Mouse (Mus musculus) mouse embryonic stem cell (cell line): Measurements from ENCODE around the gene Lhx4.

ENCODE experiments used
- in situ Hi-C, 2 experiments: fragments of 300-500 bp; cut with MboI; formaldehyde crosslinking; loops; 1 replicate in 1 of 2; 3 replicates in 1 of 2; pipeline ENCODE4 v1.14.3; 2019 to 2020; ENCODE audit warnings: low sequenced_read_pairs in 2 of 2, low pct_unique_long_range_greater_than_20kb in 1 of 2, mixed read lengths in 1 of 2; ENCODE audit not compliant: unreplicated experiment in 1 of 2

The Lhx4 gene

GRCm38 (mm10) chr1:155751484-155752255 lies at the start of gene Lhx4:
Lhx4 (minus strand) TSS chr1:155751684.
- in situ Hi-C loops = no loop called here

GRCm38 (mm10) chr1:155798000-155798399 lies 46.5 kb upstream of the Lhx4 start:
- in situ Hi-C loops = no loop called here

- in situ Hi-C loops = no loop called here
These were observed 45.9 kb upstream of the Lhx4 start for GRCm38 (mm10) chr1:155797425-155797824.

- in situ Hi-C loops = no loop called here
These were observed 45.4 kb upstream of the Lhx4 start for GRCm38 (mm10) chr1:155796757-155797405.

- in situ Hi-C loops = no loop called here
These were observed 44.3 kb upstream of the Lhx4 start for GRCm38 (mm10) chr1:155795791-155796233.

GRCm38 (mm10) chr1:155794855-155795254 lies 43.4 kb upstream of the Lhx4 start:
- in situ Hi-C loops = no loop called here

- in situ Hi-C loops = no loop called here
These were observed 40.4 kb upstream of the Lhx4 start for GRCm38 (mm10) chr1:155791919-155792318.

GRCm38 (mm10) chr1:155790111-155790974 lies 38.9 kb upstream of the Lhx4 start:
- in situ Hi-C loops = no loop called here

- in situ Hi-C loops = no loop called here
These were observed 34.4 kb upstream of the Lhx4 start for GRCm38 (mm10) chr1:155785886-155786285.

GRCm38 (mm10) chr1:155784343-155785205 lies 33.1 kb upstream of the Lhx4 start:
- in situ Hi-C loops = no loop called here

GRCm38 (mm10) chr1:155782382-155782781 lies 30.9 kb upstream of the Lhx4 start:
- in situ Hi-C loops = no loop called here

GRCm38 (mm10) chr1:155777641-155778625 lies 26.4 kb upstream of the Lhx4 start:
- in situ Hi-C loops = no loop called here

GRCm38 (mm10) chr1:155759167-155759566 lies 7.7 kb upstream of the Lhx4 start:
- in situ Hi-C loops = no loop called here

- in situ Hi-C loops = no loop called here
These were observed 7.2 kb upstream of the Lhx4 start for GRCm38 (mm10) chr1:155758711-155759110.

- in situ Hi-C loops = no loop called here
These were observed 6.1 kb upstream of the Lhx4 start for GRCm38 (mm10) chr1:155757621-155758020.

GRCm38 (mm10) chr1:155753411-155753810 lies 1.9 kb upstream of the Lhx4 start:
- in situ Hi-C loops = no loop called here

GRCm38 (mm10) chr1:155750517-155751178 lies 836 bp downstream of the Lhx4 start:
- in situ Hi-C loops = no loop called here
